ENCODE assay signal across 14 mouse cellular contexts in genomic region chr3:123237039-123237438, GRCm38 (mm10). TPM values are rescaled to one million over a fixed set of nuclear protein-coding genes. Genes with fewer than 3 reads are reported as not detected.
DNase-seq lines count a peak whose midpoint lies in the region; ATAC-seq lines count a peak whose summit lies in the region.
"Had no signal": no experiment of that assay in that cellular context is flagged by ENCODE, and none has a peak within 500 bp of the region (broad histone marks: within the 10 kb centered on the region; RNA-seq: fewer than 3 reads in every experiment).

No protein-coding gene starts in this region.

- intact Hi-C loops in heart, postnatal 36 days (cut with DNase I): loop anchor here (2.0 to 10.0 kb wide), 2 partner anchors 30 to 268 kb away; partner anchors contain the start of gene Sec24d

- no peaks in the 10 kb centered on the region for H3K9me3 ChIP-seq in heart, embryonic 12.5 days (replicated peaks)
- H3K9me3 ChIP-seq in neural tube, embryonic 15.5 days (replicated peaks): no peaks in the 10 kb centered on the region
- H3K9me3 ChIP-seq: hindbrain, embryonic 15.5 days; neural tube, embryonic 12.5 days had no signal

- WGBS in heart, embryonic 12.5 days: 15% methylated on average over 7 of the region's 7 CpGs
- 39% methylated on average over 7 of the region's 7 CpGs for WGBS in neural tube, embryonic 15.5 days

- H3K27ac ChIP-seq in heart, embryonic 12.5 days (ENCODE audit: poor library complexity, severe bottlenecking): peak overlapping the region; percentile 61
- H3K27ac ChIP-seq in neural tube, embryonic 15.5 days (replicated peaks): no peak overlapping the region
- H3K27ac ChIP-seq: hindbrain, embryonic 15.5 days; neural tube, embryonic 12.5 days had no signal

- H3K4me3 ChIP-seq in heart, embryonic 12.5 days: no peak overlapping the region
- H3K4me3 ChIP-seq in neural tube, embryonic 15.5 days (replicated peaks): no peak overlapping the region
- H3K4me3 ChIP-seq: neural tube, embryonic 12.5 days had no signal

- H3K4me2 ChIP-seq in heart, embryonic 12.5 days: peak overlapping the region; percentile 89
- no peak overlapping the region for H3K4me2 ChIP-seq in neural tube, embryonic 15.5 days

- no peaks in the 10 kb centered on the region for H3K36me3 ChIP-seq in heart, embryonic 12.5 days
- no peaks in the 10 kb centered on the region for H3K36me3 ChIP-seq in neural tube, embryonic 15.5 days
- H3K36me3 ChIP-seq: hindbrain, embryonic 15.5 days; neural tube, embryonic 12.5 days had no signal

- H3K27me3 ChIP-seq in heart, embryonic 12.5 days (replicated peaks): no peaks in the 10 kb centered on the region
- H3K27me3 ChIP-seq in neural tube, embryonic 15.5 days (replicated peaks): 0 out of 2 replicates have a peak, but pooled peaks cover 4% of the 10 kb centered on the region
- H3K27me3 ChIP-seq: CH12.LX; hindbrain, embryonic 15.5 days had no signal

- DNase-seq in heart, postnatal 36 days: no peak
- DNase-seq in neural tube, embryonic 10.5 days (ENCODE audit: extremely low spot score, low spot score): peak; percentile 23
- DNase-seq in heart, postnatal 4 days: peak; percentile 36
- no peak for DNase-seq in adrenal gland, postnatal 25 days
- DNase-seq in spleen, postnatal 36 days (ENCODE audit: low spot score in 2 of 2): no peak
- no peak for DNase-seq in frontal cortex, adult 2 months (ENCODE audit: extremely low spot score in 1 of 2, low spot score in 1 of 2)
- DNase-seq: cerebellum, postnatal 36 days; forebrain, postnatal 0 days; right cerebral cortex, postnatal 14 days had no signal

- H3K4me1 ChIP-seq in heart, embryonic 12.5 days (replicated peaks): peaks cover 27% of the 10 kb centered on the region
- H3K4me1 ChIP-seq in neural tube, embryonic 15.5 days: peaks cover 8% of the 10 kb centered on the region

- H3K9ac ChIP-seq in heart, embryonic 12.5 days: peak overlapping the region; percentile 48
- no peak overlapping the region for H3K9ac ChIP-seq in neural tube, embryonic 15.5 days (replicated peaks)
- H3K9ac ChIP-seq: hindbrain, embryonic 15.5 days; neural tube, embryonic 12.5 days had no signal

- peak; percentile 30; the same call in 1 of the 2 replicates for ATAC-seq in heart, embryonic 12.5 days (ENCODE audit: insufficient number of reproducible peaks, low FRiP score)
- ATAC-seq in neural tube, embryonic 15.5 days (ENCODE audit: low FRiP score): no peak
- ATAC-seq: forebrain, postnatal 0 days had no signal

RNA-seq across cellular contexts. Expression of gene Synpo2, which starts 1.1 kb away (rescaled TPM):
- 23.7 and 26.8 TPM in 2 replicates for polyA plus RNA-seq in heart, embryonic 12.5 days (2016; fragmentation: Nextera tagmentation; extraction: Ambion mirVana)
- total RNA-seq in heart, postnatal 36 days (2021): 10 to 100 TPM; 78.2 to 80.5 TPM
- 1.8 and 6.8 TPM in 2 replicates for polyA plus RNA-seq in neural tube, embryonic 15.5 days (2015; fragmentation: Nextera tagmentation; extraction: Ambion mirVana)
- 10 to 100 TPM; 36.9 to 37.5 TPM for total RNA-seq in heart, postnatal 4 days (2021)
- 12.9 and 13.0 TPM in 2 replicates for total RNA-seq in adrenal gland, postnatal 25 days (2021)
- polyA plus RNA-seq in frontal cortex, adult 2 months (2012; rRNA removed): 3.5 and 4.6 TPM in 2 replicates

RNA-seq across cellular contexts. Expression of gene Sec24d, which starts 30.2 kb away (rescaled TPM):
- 77.5 and 79.4 TPM in 2 replicates for polyA plus RNA-seq in heart, embryonic 12.5 days (2016; fragmentation: Nextera tagmentation; extraction: Ambion mirVana)
- 10 to 100 TPM; 31.5 to 40.4 TPM for total RNA-seq in heart, postnatal 36 days (2021)
- polyA plus RNA-seq in neural tube, embryonic 15.5 days (2015; fragmentation: Nextera tagmentation; extraction: Ambion mirVana): 18.3 and 27.0 TPM in 2 replicates
- total RNA-seq in heart, postnatal 4 days (2021): 10 to 100 TPM; 65.6 to 69.4 TPM
- 140 and 169 TPM in 2 replicates for total RNA-seq in adrenal gland, postnatal 25 days (2021)
- polyA plus RNA-seq in frontal cortex, adult 2 months (2012; rRNA removed): 8.4 and 10.4 TPM in 2 replicates

Comparison
In these comparisons a context has a peak if more than half of its experiments do, and no peak if none do; other contexts are left out.
1. DNase-seq: peak in neural tube, embryonic 10.5 days (single experiment) and heart, postnatal 4 days (single experiment); none in heart, postnatal 36 days (0 of 2), adrenal gland, postnatal 25 days (single experiment), spleen, postnatal 36 days (0 of 2) and frontal cortex, adult 2 months (0 of 2).